Mouse (Mus musculus): ENCODE measurements at regions not wholly inside any gene's neighbourhood (a gene's known extent, or its start where the extent isn't known, plus 50 kb on each side); places are given as distances from the start of the nearest gene placed in this dataset.

DNA sequence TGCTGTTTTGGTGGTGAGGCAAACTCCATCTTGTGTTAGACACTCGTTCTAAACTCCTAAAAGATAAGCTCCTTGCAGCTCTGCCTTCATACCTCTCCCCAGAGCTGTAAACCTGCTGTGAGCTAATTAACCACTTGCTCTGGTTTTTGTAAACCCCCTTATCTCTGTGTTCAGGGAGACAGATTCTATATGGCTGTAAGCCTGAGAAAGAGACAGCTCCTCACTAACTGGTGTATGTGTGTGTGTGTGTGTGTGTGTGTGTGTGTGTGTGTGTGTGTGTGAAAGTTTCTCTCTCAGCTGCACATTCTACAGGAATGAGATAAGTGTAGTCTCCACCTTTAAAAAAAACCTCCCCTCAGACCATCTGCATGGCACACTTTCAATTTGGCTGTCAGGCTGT lies 126.7 kb upstream of the Slc39a10 start:
- TF ChIP-seq HCFC1 (IDR thresholded peaks at IDR 0.05; ENCODE audit: borderline replicate concordance, insufficient read depth, low read length) (no peak), MAFK (IDR thresholded peaks at IDR 0.05; ENCODE audit: insufficient read depth, low read depth, low read length) (no peak), ZC3H11A (IDR thresholded peaks at IDR 0.05; ENCODE audit: borderline replicate concordance, low read depth, low read length) (no peak), ZNF384 (IDR thresholded peaks at IDR 0.05; ENCODE audit: low read depth, low read length) (no peak), CHD2 (IDR thresholded peaks at IDR 0.05; ENCODE audit: low read depth, low read length) (no peak)
